Mouse (Mus musculus) frontal cortex, postnatal 36 days (tissue): ENCODE measurements at regions not wholly inside any gene's neighbourhood (a gene's known extent, or its start where the extent isn't known, plus 50 kb on each side); places are given as distances from the start of the nearest gene placed in this dataset.

ENCODE experiments used
- DNase-seq, 2 experiments: peaks; one replicate each; pipeline ENCODE4 v3.0.0; 2022; ENCODE audit warnings: low spot score in 2 of 2

- no peak for DNase-seq
Observed at GRCm38 (mm10) chr1:81912607-81913006, 320.3 kb upstream of the Gm9747 start.

- no peak for DNase-seq
Observed at GRCm38 (mm10) chr1:81913561-81913964, 319.3 kb upstream of the Gm9747 start.

GRCm38 (mm10) chr1:81916840-81917239 is 316.1 kb upstream of the Gm9747 start:
- no peak for DNase-seq

- DNase-seq, result no peak
Observed at GRCm38 (mm10) chr1:81927721-81928120, 305.2 kb upstream of the Gm9747 start.

GRCm38 (mm10) chr1:81933064-81933463 is 299.8 kb upstream of the Gm9747 start:
- DNase-seq, result no peak

GRCm38 (mm10) chr1:81945236-81945635 is 287.7 kb upstream of the Gm9747 start:
- DNase-seq, result no peak

- DNase-seq, result no peak
Observed at GRCm38 (mm10) chr1:81950140-81950550, 282.8 kb upstream of the Gm9747 start.

- no peak for DNase-seq
Observed at GRCm38 (mm10) chr1:81950853-81951252, 282.1 kb upstream of the Gm9747 start.

GRCm38 (mm10) chr1:81951493-81952011 is 281.4 kb upstream of the Gm9747 start:
- no peak for DNase-seq

- no peak for DNase-seq
Observed at GRCm38 (mm10) chr1:81952095-81952494, 280.8 kb upstream of the Gm9747 start.

- no peak for DNase-seq
Observed at GRCm38 (mm10) chr1:81954507-81954906, 278.4 kb upstream of the Gm9747 start.

GRCm38 (mm10) chr1:81967062-81967461 is 265.9 kb upstream of the Gm9747 start:
- no peak for DNase-seq

- DNase-seq, result no peak
Observed at GRCm38 (mm10) chr1:81967746-81968295, 265.1 kb upstream of the Gm9747 start.

- no peak for DNase-seq
Observed at GRCm38 (mm10) chr1:81972575-81972974, 260.3 kb upstream of the Gm9747 start.

GRCm38 (mm10) chr1:81973481-81973880 is 259.4 kb upstream of the Gm9747 start:
- no peak for DNase-seq

- no peak for DNase-seq
Observed at GRCm38 (mm10) chr1:82007943-82008342, 225.0 kb upstream of the Gm9747 start.

- DNase-seq, result no peak
Observed at GRCm38 (mm10) chr1:82008805-82009204, 224.1 kb upstream of the Gm9747 start.

GRCm38 (mm10) chr1:82010995-82011394 is 221.9 kb upstream of the Gm9747 start:
- no peak for DNase-seq

- DNase-seq, result no peak
Observed at GRCm38 (mm10) chr1:82015341-82015740, 217.6 kb upstream of the Gm9747 start.

- no peak for DNase-seq
Observed at GRCm38 (mm10) chr1:82018701-82019404, 214.1 kb upstream of the Gm9747 start.

GRCm38 (mm10) chr1:82027761-82028160 is 205.2 kb upstream of the Gm9747 start:
- no peak for DNase-seq

GRCm38 (mm10) chr1:82031130-82031529 is 201.8 kb upstream of the Gm9747 start:
- DNase-seq, result no peak

GRCm38 (mm10) chr1:82032410-82032809 is 200.5 kb upstream of the Gm9747 start:
- DNase-seq, result no peak
